Mouse (Mus musculus) megakaryocyte, embryonic 14.5 days (primary cell): ENCODE results near the gene Olfr1371.

Source experiments
- FLI1 ChIP-seq: IDR thresholded peaks from 2 replicates; pipeline ENCODE4 v1.6.1; 2012; ENCODE audit warnings: low read length, inconsistent platforms, mixed read lengths
- GATA1 ChIP-seq: IDR thresholded peaks from 3 replicates; pipeline ENCODE4 v1.6.1; 2012; ENCODE audit warnings: mixed read lengths, low read length, inconsistent platforms, borderline replicate concordance

DNA sequence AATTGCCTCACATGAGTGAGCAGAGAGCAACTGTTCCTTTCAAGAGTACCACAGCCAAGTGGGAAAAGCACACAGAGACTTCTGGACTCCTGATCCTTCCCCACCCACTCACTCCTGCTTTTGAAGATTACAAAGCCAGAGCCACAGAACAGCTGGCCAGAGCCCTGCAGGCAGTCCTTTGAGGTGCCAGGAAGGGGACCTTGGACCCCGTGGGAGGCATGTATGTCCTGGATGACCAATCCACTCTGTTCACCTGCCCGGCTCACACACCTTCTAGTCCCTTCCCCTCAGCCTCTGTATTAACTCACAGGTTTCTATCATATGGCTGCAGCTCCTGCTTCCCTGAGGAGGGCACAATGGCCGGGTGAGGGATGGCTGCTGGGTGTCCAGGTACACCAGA is 43.6 kb upstream of the Olfr1371 start:
- TF ChIP-seq FLI1 (no peak), GATA1 (no peak)
